Mouse (Mus musculus): ENCODE measurements around the gene Cdhr2. TPM values are rescaled to one million over a fixed set of nuclear protein-coding genes. Genes with fewer than 3 reads are reported as not detected.
A peak's percentile ranks its signal among the peaks of the same experiment; 100 is the strongest.

Gene Cdhr2
- polyA plus RNA-seq, 1 experiment from 2014 or later = 10.0 TPM

- DNase-seq (ENCODE audit: low spot score) = no peak
- no peak overlapping the region for H3K4me3 ChIP-seq (replicated peaks; ENCODE audit: low read depth, low read length)
- no peak for TF ChIP-seq CTCF (IDR thresholded peaks at IDR 0.05; ENCODE audit: low read depth)
- H3K4me1 ChIP-seq (replicated peaks; ENCODE audit: insufficient read depth, low read length) = peaks cover 12% of the 10 kb centered on the region; the same call in 1 of the 2 replicates
- ATAC-seq (replicated peaks; ENCODE audit: low FRiP score, low read depth) = no peak
- H3K36me3 ChIP-seq (ENCODE audit: insufficient read depth, low read length) = no peaks in the 10 kb centered on the region
- H3K27me3 ChIP-seq (ENCODE audit: insufficient read depth, low read length) = peaks cover 9% of the 10 kb centered on the region
- H3K4me2 ChIP-seq (ENCODE audit: low read length) = no peak overlapping the region
- no peak overlapping the region for H3K9ac ChIP-seq (ENCODE audit: low read depth, low read length)
- WGBS = 42% methylated on average over 12 of the region's 12 CpGs
- no peaks in the 10 kb centered on the region for H3K9me3 ChIP-seq (replicated peaks; ENCODE audit: low read length)
- H3K27ac ChIP-seq = no peak overlapping the region
These were observed 53.2 kb downstream of the Cdhr2 start for GRCm38 (mm10) chr13:54754169-54755080.

- no peak for TF ChIP-seq CTCF (IDR thresholded peaks at IDR 0.05; ENCODE audit: low read depth)
- 29% methylated on average over 9 of the region's 9 CpGs for WGBS
These were observed 54.1 kb downstream of the Cdhr2 start for GRCm38 (mm10) chr13:54755201-54755830.

GRCm38 (mm10) chr13:54756156-54756712 lies 55.0 kb downstream of the Cdhr2 start:
- H3K4me1 ChIP-seq (replicated peaks; ENCODE audit: insufficient read depth, low read length) = peaks cover 6% of the 10 kb centered on the region; the same call in 1 of the 2 replicates
- H3K36me3 ChIP-seq (ENCODE audit: insufficient read depth, low read length) = no peaks in the 10 kb centered on the region
- no peak for TF ChIP-seq CTCF (IDR thresholded peaks at IDR 0.05; ENCODE audit: low read depth)
- DNase-seq (ENCODE audit: low spot score) (no peak), ATAC-seq (replicated peaks; ENCODE audit: low FRiP score, low read depth) (no peak)
- H3K4me3 ChIP-seq (replicated peaks; ENCODE audit: low read depth, low read length) = no peak overlapping the region
- H3K9me3 ChIP-seq (replicated peaks; ENCODE audit: low read length) = no peaks in the 10 kb centered on the region
- 90% methylated on average over 8 of the region's 8 CpGs for WGBS
- 0 out of 2 replicates have a peak, but pooled peaks cover 6% of the 10 kb centered on the region for H3K27me3 ChIP-seq (ENCODE audit: insufficient read depth, low read length)
- no peak overlapping the region for H3K27ac ChIP-seq
- no peak overlapping the region for H3K4me2 ChIP-seq (ENCODE audit: low read length)
- H3K9ac ChIP-seq (ENCODE audit: low read depth, low read length) = no peak overlapping the region

More at GRCm38 (mm10) chr13:54755201-54755830, 54.1 kb downstream of the Cdhr2 start:
- Histone ChIP-seq H3K27ac (no peak overlapping the region), H3K4me3 (replicated peaks; ENCODE audit: low read depth, low read length) (no peak overlapping the region), H3K36me3 (ENCODE audit: insufficient read depth, low read length) (no peaks in the 10 kb centered on the region), H3K27me3 (ENCODE audit: insufficient read depth, low read length) (peaks cover 8% of the 10 kb centered on the region; the same call in 1 of the 2 replicates), H3K4me2 (ENCODE audit: low read length) (no peak overlapping the region), H3K9me3 (replicated peaks; ENCODE audit: low read length) (no peaks in the 10 kb centered on the region), H3K9ac (ENCODE audit: low read depth, low read length) (no peak overlapping the region), H3K4me1 (replicated peaks; ENCODE audit: insufficient read depth, low read length) (peaks cover 6% of the 10 kb centered on the region; the same call in 1 of the 2 replicates)
- DNase-seq (ENCODE audit: low spot score) (no peak), ATAC-seq (replicated peaks; ENCODE audit: low FRiP score, low read depth) (no peak)

- 46% methylated on average over 10 of the region's 10 CpGs for WGBS
These were observed 56.0 kb downstream of the Cdhr2 start for GRCm38 (mm10) chr13:54757093-54757830.

GRCm38 (mm10) chr13:54758045-54758755 lies 56.9 kb downstream of the Cdhr2 start:
- peaks cover 10% of the 10 kb centered on the region; the same call in 1 of the 2 replicates for H3K27me3 ChIP-seq (ENCODE audit: insufficient read depth, low read length)

More at GRCm38 (mm10) chr13:54757093-54757830, 56.0 kb downstream of the Cdhr2 start:
- no peak overlapping the region for H3K9ac ChIP-seq (ENCODE audit: low read depth, low read length)
- peak overlapping the region; percentile 60 for H3K4me2 ChIP-seq (ENCODE audit: low read length)
- no peaks in the 10 kb centered on the region for H3K9me3 ChIP-seq (replicated peaks; ENCODE audit: low read length)
- no peak for DNase-seq (ENCODE audit: low spot score)
- no peak for TF ChIP-seq CTCF (IDR thresholded peaks at IDR 0.05; ENCODE audit: low read depth)
- H3K4me1 ChIP-seq (replicated peaks; ENCODE audit: insufficient read depth, low read length) = peaks cover 6% of the 10 kb centered on the region; the same call in 1 of the 2 replicates
- H3K4me3 ChIP-seq (replicated peaks; ENCODE audit: low read depth, low read length) = peak overlapping the region; percentile 12; the same call in 1 of the 2 replicates
- H3K27me3 ChIP-seq (ENCODE audit: insufficient read depth, low read length) = 0 out of 2 replicates have a peak, but pooled peaks cover 6% of the 10 kb centered on the region
- H3K36me3 ChIP-seq (ENCODE audit: insufficient read depth, low read length) = no peaks in the 10 kb centered on the region
- H3K27ac ChIP-seq = no peak overlapping the region
- no peak for ATAC-seq (replicated peaks; ENCODE audit: low FRiP score, low read depth)

More at GRCm38 (mm10) chr13:54758045-54758755, 56.9 kb downstream of the Cdhr2 start:
- Histone ChIP-seq H3K9ac (ENCODE audit: low read depth, low read length) (no peak overlapping the region), H3K27ac (no peak overlapping the region), H3K9me3 (replicated peaks; ENCODE audit: low read length) (no peaks in the 10 kb centered on the region), H3K36me3 (ENCODE audit: insufficient read depth, low read length) (no peaks in the 10 kb centered on the region), H3K4me2 (ENCODE audit: low read length) (peak overlapping the region; percentile 60), H3K4me3 (replicated peaks; ENCODE audit: low read depth, low read length) (peak overlapping the region; percentile 12; the same call in 1 of the 2 replicates), H3K4me1 (replicated peaks; ENCODE audit: insufficient read depth, low read length) (peaks cover 6% of the 10 kb centered on the region; the same call in 1 of the 2 replicates)
- TF ChIP-seq CTCF (IDR thresholded peaks at IDR 0.05; ENCODE audit: low read depth) = peak; percentile 80
- ATAC-seq (replicated peaks; ENCODE audit: low FRiP score, low read depth) (peak; percentile 81), DNase-seq (ENCODE audit: low spot score) (peak; percentile 96)
- under 1% methylated on average over 43 of the region's 43 CpGs for WGBS

Measured in kidney, postnatal 0 days (tissue).